Mouse (Mus musculus): ENCODE measurements around the gene Znrf3.

Znrf3 gene

GRCm38 (mm10) chr11:5442590-5443021 lies 2.0 kb downstream of the Znrf3 start:
- no peak for DNase-seq (ENCODE audit: low spot score in 2 of 2)

GRCm38 (mm10) chr11:5437646-5438045 lies 7.0 kb downstream of the Znrf3 start:
- no peak for DNase-seq (ENCODE audit: low spot score in 2 of 2)

GRCm38 (mm10) chr11:5436988-5437387 lies 7.7 kb downstream of the Znrf3 start:
- no peak for DNase-seq (ENCODE audit: low spot score in 2 of 2)

GRCm38 (mm10) chr11:5435493-5435892 lies 9.2 kb downstream of the Znrf3 start:
- DNase-seq (ENCODE audit: low spot score in 2 of 2) = no peak

GRCm38 (mm10) chr11:5432330-5432729 lies 12.3 kb downstream of the Znrf3 start:
- DNase-seq (ENCODE audit: low spot score in 2 of 2) = no peak

- no peak for DNase-seq (ENCODE audit: low spot score in 2 of 2)
Observed at GRCm38 (mm10) chr11:5430863-5431262, 13.8 kb downstream of the Znrf3 start.

- DNase-seq (ENCODE audit: low spot score in 2 of 2) = no peak
Observed at GRCm38 (mm10) chr11:5429396-5430190, 15.1 kb downstream of the Znrf3 start.

- DNase-seq (ENCODE audit: low spot score in 2 of 2) = no peak
Observed at GRCm38 (mm10) chr11:5427251-5427650, 17.4 kb downstream of the Znrf3 start.

GRCm38 (mm10) chr11:5426317-5426716 lies 18.3 kb downstream of the Znrf3 start:
- no peak for DNase-seq (ENCODE audit: low spot score in 2 of 2)

- DNase-seq (ENCODE audit: low spot score in 2 of 2) = no peak
Observed at GRCm38 (mm10) chr11:5425106-5425505, 19.5 kb downstream of the Znrf3 start.

GRCm38 (mm10) chr11:5424185-5424584 lies 20.5 kb downstream of the Znrf3 start:
- no peak for DNase-seq (ENCODE audit: low spot score in 2 of 2)

- DNase-seq (ENCODE audit: low spot score in 2 of 2) = no peak
Observed at GRCm38 (mm10) chr11:5423000-5423399, 21.6 kb downstream of the Znrf3 start.

GRCm38 (mm10) chr11:5422252-5422636 lies 22.4 kb downstream of the Znrf3 start:
- DNase-seq (ENCODE audit: low spot score in 2 of 2) = no peak

- no peak for DNase-seq (ENCODE audit: low spot score in 2 of 2)
Observed at GRCm38 (mm10) chr11:5421506-5422251, 23.0 kb downstream of the Znrf3 start.

GRCm38 (mm10) chr11:5415617-5416338 lies 28.9 kb downstream of the Znrf3 start:
- no peak for DNase-seq (ENCODE audit: low spot score in 2 of 2)

GRCm38 (mm10) chr11:5414856-5415616 lies 29.6 kb downstream of the Znrf3 start:
- DNase-seq (ENCODE audit: low spot score in 2 of 2) = no peak

GRCm38 (mm10) chr11:5412644-5413190 lies 31.9 kb downstream of the Znrf3 start:
- no peak for DNase-seq (ENCODE audit: low spot score in 2 of 2)

- peak in 1 of 2 experiments; percentile 40 for DNase-seq (ENCODE audit: low spot score in 2 of 2)
Observed at GRCm38 (mm10) chr11:5411577-5411976, 33.1 kb downstream of the Znrf3 start.

GRCm38 (mm10) chr11:5404180-5404579 lies 40.5 kb downstream of the Znrf3 start:
- no peak for DNase-seq (ENCODE audit: low spot score in 2 of 2)

- DNase-seq (ENCODE audit: low spot score in 2 of 2) = no peak
Observed at GRCm38 (mm10) chr11:5402127-5402733, 42.4 kb downstream of the Znrf3 start.

All from urinary bladder, postnatal 36 days (tissue).